Mouse (Mus musculus) midbrain, embryonic 12.5 days (tissue): Measurements from ENCODE around the gene Mxd1. TPM values are rescaled to one million over a fixed set of nuclear protein-coding genes. Genes with fewer than 3 reads are reported as not detected.

ENCODE experiments used
- polyA plus RNA-seq: library from polyadenylated mRNA; unstranded; fragments of >200 nt; fragmentation: Nextera tagmentation; extraction: Ambion mirVana; gene quantifications from 2 replicates; pipeline ENCODE4 v1.2.1, GENCODE M21; 2016

Gene Mxd1
- polyA plus RNA-seq, 1 experiment from 2014 or later = 31.1 TPM

Other genes starting within 250 kb of the Mxd1 start
- 0.68 and 0.81 TPM in 2 replicates for gene Gm44790, start 242.5 kb downstream of the Mxd1 start, polyA plus RNA-seq
- gene C87436, start 230.8 kb downstream of the Mxd1 start, polyA plus RNA-seq = 26.6 and 30.6 TPM in 2 replicates
- 570 and 583 TPM in 2 replicates for gene Pcbp1, start 142.8 kb downstream of the Mxd1 start, polyA plus RNA-seq
- gene Asprv1, start 41.0 kb downstream of the Mxd1 start, polyA plus RNA-seq = 0.29 and 0.43 TPM in 2 replicates
- gene Snrnp27, start 15.4 kb upstream of the Mxd1 start, polyA plus RNA-seq = 127 and 130 TPM in 2 replicates
- gene Gmcl1, start 64.2 kb upstream of the Mxd1 start, polyA plus RNA-seq = 50.8 and 51.2 TPM in 2 replicates
- gene Anxa4, start 124.4 kb upstream of the Mxd1 start, polyA plus RNA-seq = 6.1 and 6.2 TPM in 2 replicates
- 30.6 and 35.8 TPM in 2 replicates for gene Aak1, start 180.4 kb upstream of the Mxd1 start, polyA plus RNA-seq